Mouse (Mus musculus) lung, postnatal 0 days (tissue): ENCODE results near the gene Hsh2d.
A peak's percentile ranks its signal among the peaks of the same experiment; 100 is the strongest.

Experiments
- CTCF ChIP-seq: IDR thresholded peaks from 2 replicates; pipeline ENCODE4 v1.5.1; 2016; ENCODE audit warnings: antibody characterized with exemption, mild to moderate bottlenecking
- EP300 ChIP-seq: IDR thresholded peaks from 2 replicates; pipeline ENCODE4 v1.6.1; 2016; ENCODE audit warnings: antibody characterized with exemption, mild to moderate bottlenecking, control low read depth

DNA sequence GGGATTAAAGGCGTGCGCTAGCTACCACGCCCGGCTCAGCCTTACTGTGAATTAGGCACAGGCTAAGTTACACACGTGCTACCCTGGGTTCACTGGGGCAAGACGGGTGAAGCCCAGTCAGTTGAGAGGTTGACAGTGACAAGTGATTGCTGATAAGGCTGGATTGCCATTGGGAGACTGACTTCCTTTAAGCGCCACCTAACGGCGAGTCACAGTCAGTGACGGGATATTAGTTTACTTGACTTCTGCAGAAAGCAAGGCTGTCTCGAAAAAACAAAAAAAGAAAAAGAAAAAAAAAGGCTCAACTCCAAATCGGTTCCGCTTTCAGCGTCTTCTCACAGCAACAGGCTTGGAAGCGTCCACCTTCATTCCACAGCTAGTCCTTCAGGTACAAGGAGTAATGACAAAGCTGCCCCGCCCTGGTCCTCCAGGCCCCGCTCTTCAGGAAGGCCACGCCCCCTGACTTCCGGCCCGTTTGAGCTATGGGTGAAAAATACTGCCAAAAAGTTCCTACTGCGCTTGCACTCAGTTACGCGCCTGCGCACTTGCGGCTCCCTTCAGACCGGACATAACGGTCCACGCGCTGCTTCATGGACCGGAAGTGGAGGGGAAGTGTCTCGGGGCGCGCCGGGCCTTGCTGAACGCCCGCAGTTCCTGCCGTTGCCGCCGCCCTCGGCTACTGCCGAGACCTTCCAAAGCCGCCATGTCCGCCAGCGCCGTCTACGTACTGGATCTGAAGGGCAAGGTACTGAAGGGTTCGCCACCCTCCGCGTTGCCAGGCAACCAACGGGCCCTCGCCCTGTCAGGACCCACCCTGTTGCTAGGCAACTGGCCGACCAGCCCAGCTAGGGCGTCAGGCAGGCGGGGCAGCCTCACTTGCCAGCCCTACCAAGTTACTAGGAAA is 50.3 kb downstream of the Hsh2d start, which contains the start of gene Ap1m1:
- TF ChIP-seq CTCF (peak; percentile 86), EP300 (peak; percentile 92)
